Mouse (Mus musculus) c-Kit-positive CD71-positive TER-119-positive erythroid progenitor cells, embryonic 14.5 days (primary cell): ENCODE data around the gene Sp100.

Experiments
- DNase-seq: peaks from one replicate; pipeline ENCODE4 v3.0.0-alpha.2; 2013; ENCODE audit warnings: low spot score

Sp100 gene

GRCm38 (mm10) chr1:85697721-85698493 is 48.1 kb downstream of the Sp100 start:
- no peak for DNase-seq

- no peak for DNase-seq
Observed at GRCm38 (mm10) chr1:85702531-85702930, 52.7 kb downstream of the Sp100 start.

- peak; percentile 90 for DNase-seq
Observed at GRCm38 (mm10) chr1:85703245-85704186, 53.7 kb downstream of the Sp100 start.

GRCm38 (mm10) chr1:85705552-85705951 is 55.8 kb downstream of the Sp100 start:
- DNase-seq = no peak

GRCm38 (mm10) chr1:85706754-85707153 is 57.0 kb downstream of the Sp100 start:
- no peak for DNase-seq

GRCm38 (mm10) chr1:85714501-85714900 is 64.7 kb downstream of the Sp100 start:
- no peak for DNase-seq

GRCm38 (mm10) chr1:85716447-85717027 is 66.7 kb downstream of the Sp100 start:
- no peak for DNase-seq

GRCm38 (mm10) chr1:85719049-85719448 is 69.3 kb downstream of the Sp100 start:
- DNase-seq = no peak

- DNase-seq = no peak
Observed at GRCm38 (mm10) chr1:85720220-85720893, 70.6 kb downstream of the Sp100 start.

GRCm38 (mm10) chr1:85730471-85730870 is 80.7 kb downstream of the Sp100 start:
- no peak for DNase-seq

- DNase-seq = no peak
Observed at GRCm38 (mm10) chr1:85732581-85732980, 82.8 kb downstream of the Sp100 start.

GRCm38 (mm10) chr1:85734511-85734910 is 84.7 kb downstream of the Sp100 start:
- no peak for DNase-seq

- peak; percentile 62 for DNase-seq
Observed at GRCm38 (mm10) chr1:85735463-85736123, 85.8 kb downstream of the Sp100 start.

GRCm38 (mm10) chr1:85736355-85737184 is 86.8 kb downstream of the Sp100 start:
- DNase-seq = peak; percentile 83

GRCm38 (mm10) chr1:85739000-85739399 is 89.2 kb downstream of the Sp100 start:
- no peak for DNase-seq

GRCm38 (mm10) chr1:85739819-85740218 is 90.0 kb downstream of the Sp100 start:
- no peak for DNase-seq

GRCm38 (mm10) chr1:85740923-85741322 is 91.1 kb downstream of the Sp100 start:
- no peak for DNase-seq

- no peak for DNase-seq
Observed at GRCm38 (mm10) chr1:85742333-85742732, 92.5 kb downstream of the Sp100 start.

- DNase-seq = no peak
Observed at GRCm38 (mm10) chr1:85742916-85743505, 93.2 kb downstream of the Sp100 start.

- DNase-seq = no peak
Observed at GRCm38 (mm10) chr1:85744539-85744938, 94.8 kb downstream of the Sp100 start.
